Mouse (Mus musculus) adrenal gland, adult (tissue): ENCODE measurements around the gene Heatr6.

ENCODE experiments used
- DNase-seq, 2 experiments: peaks; one replicate each; pipeline ENCODE4 v3.0.0; 2022 to 2023; ENCODE audit warnings: low spot score in 1 of 2; ENCODE audit not compliant: inconsistent age in 2 of 2

Gene Heatr6

DNA sequence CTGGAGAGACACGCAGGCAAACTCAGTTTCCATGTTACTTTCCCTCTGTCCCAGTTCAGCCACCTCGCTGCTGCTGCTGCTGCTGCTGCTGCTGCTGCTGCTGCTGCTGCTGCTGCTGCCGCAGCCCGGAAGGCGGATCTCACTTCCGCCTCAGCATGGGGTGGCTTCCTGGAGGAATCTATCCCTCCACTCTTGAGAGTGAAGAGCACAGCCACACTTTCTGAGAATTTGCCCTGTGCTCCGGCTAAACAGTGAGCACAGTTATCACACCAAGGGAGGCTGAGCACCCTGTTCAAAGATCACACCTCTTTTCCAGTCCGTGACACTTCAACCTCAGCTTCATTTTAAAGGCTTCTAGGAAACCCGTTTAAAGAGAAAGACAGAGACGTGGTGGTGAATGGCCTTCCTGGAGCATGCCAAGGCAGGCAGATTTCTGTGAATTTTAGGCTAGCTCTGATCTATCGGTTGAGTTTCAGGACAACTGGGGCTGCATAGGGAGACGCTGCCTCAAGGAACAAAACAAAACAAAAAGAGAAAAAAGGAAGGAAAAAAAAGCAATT is 46.5 kb downstream of the Heatr6 start:
- no peak for DNase-seq

DNA sequence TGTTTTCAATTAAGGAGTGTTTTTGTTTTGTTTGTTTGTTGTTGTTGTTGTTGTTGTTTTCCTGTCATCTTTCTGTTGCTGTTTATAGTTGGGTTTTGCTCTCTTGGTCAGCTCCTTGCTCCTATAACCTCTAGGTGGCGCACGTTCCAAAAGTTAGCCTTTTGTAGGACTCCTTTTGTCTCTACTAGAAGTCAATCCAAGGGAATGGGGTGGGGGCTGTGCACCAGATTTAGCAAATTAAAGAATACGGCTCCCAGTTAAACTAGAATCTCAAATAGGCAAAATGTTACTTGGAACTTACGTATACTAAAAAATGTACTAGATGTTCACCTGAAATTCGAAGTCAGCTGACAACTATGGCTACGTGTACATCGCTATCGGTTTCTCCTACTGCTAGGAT is 48.7 kb downstream of the Heatr6 start:
- DNase-seq, result peak in 1 of 2 experiments; percentile 71

DNA sequence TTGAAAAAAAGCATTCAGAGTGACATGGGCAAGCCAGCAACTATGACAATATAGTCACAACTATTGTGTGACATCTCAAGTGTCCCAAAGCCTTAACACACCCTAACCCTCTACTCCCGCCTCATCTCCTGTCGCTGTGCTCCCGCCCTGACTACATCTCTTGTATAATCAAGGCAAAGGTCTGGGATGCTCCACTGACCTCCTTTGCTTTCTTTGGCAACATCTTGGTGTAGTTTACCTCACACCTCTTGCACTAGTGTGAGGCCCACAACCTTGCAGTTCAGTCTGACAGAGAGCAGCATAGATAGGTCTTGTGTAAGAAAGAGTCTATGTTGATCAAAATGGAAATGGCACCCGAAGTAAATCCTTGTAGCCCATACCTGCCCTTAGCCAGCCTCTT is 49.1 kb downstream of the Heatr6 start:
- no peak for DNase-seq

DNA sequence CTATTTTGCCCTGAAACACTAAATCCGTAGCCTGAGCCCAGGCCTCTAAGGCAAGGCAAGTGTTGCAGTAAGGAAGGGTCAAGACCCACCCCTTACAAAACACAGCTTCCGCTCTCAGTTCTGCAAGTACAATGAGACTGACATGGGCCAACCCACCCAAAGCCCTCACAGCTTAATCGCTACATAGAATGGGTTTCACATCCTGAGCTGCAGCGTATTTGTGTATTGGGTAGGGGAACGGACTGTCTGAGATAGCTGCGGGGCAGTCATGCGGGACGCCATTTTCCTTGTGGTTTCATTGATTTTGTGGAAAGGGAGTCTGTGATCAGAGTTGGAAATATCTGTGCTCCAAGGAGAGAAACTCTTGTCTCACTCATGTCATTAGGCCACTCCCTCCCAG is 56.9 kb downstream of the Heatr6 start:
- DNase-seq, result no peak

DNA sequence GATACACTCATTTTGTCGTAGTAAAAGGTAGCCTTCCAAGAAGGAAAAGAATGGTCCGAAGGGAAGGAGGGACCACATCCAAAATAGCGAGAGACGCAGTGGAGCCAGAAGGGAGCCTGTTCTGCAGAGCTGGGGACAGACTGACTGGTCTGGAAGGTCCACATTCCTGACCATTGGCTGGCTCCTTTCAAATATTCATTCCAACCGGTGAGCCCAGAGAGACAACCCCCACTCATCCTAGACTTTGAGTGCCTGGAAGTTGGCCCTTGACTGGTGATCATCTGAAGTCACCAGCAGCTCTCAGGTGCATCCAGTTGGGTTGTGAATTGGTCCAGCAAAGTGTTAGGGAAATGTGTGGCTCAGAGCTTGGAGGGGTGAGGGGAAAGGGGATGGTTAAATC is 61.7 kb downstream of the Heatr6 start:
- DNase-seq, result no peak

DNA sequence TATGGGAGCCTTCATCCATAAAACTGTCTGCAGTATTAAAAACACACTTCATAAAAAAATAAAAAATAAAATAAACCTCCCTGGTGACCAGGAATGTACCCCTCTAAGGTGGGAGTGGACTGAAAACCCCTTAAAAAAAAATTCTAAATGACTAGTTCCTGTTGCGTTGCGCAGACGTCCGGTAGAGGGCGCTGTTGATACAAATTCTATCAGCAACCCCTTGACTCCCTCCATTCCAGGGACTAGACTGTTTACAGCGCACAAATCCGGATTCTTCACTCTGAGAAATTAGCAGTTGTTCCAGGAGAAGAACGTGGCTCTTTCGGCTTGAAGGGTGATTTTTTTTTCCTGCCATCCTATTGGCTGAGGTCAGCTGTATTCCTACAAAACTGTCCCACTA is 62.1 kb downstream of the Heatr6 start:
- peak; percentile 34 to 82 for DNase-seq

DNA sequence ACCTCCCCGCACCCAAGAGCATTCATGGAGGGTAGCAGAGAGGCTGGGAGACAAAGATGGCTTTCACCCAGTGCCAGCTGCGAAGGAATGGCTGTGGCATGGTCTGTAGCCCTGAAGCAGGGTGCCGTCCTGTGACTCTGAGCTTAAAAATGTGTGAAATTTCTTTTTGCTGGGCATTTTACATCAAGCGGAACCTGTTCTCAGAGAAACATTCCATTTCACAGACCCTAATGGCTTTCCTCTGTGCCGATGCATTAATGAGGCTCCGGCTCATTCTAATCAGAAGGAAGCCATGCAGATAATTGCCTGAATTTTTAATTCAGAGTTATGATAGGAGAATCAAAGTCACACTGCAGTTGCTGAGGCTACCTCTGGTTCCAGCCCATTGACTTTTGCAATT is 63.6 kb downstream of the Heatr6 start:
- DNase-seq, result no peak

DNA sequence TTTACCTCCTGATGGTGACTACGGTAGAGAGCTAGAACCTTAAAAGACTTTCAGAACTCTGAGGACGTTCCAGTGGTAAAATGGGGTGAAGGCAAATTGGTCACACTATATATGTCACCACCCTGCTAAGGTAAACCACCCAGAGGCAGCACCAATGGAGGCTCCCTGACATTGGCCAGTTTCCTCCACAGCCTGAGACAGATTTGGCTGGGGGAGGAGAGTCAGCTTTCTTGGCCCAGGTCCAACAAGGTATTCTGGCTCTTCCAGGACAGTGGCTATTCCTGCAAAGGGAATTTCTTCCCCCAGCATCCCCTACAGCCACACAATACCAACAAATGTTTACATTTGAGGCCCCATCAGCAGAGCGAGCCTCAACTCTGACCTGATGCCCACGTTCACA is 64.5 kb downstream of the Heatr6 start:
- DNase-seq, result no peak

DNA sequence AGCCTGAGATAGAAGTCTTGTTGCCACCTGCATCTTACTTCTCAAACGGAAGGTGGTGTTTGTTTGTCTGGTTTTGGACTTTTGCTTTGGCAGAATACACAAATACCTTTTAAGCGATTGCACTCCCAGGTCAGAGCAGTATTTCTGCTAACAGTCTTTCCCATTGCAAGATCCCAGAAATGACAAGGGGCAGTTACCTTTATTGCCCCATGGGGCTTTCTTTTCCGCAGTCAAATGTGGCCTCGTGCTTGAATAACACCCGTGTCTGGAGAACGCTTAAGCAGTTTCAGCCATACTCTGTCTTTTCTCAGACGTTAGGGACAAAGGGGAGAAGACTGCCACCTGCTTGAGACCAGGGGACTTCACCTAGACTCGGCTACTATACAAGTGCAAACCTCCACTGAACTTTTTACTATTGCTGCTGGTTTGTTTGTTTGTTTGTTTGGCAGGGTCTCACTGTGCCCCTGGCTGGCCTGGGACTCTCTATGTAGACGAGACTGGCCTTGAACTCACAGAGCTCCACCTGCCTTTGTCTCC is 65.2 kb downstream of the Heatr6 start:
- no peak for DNase-seq

DNA sequence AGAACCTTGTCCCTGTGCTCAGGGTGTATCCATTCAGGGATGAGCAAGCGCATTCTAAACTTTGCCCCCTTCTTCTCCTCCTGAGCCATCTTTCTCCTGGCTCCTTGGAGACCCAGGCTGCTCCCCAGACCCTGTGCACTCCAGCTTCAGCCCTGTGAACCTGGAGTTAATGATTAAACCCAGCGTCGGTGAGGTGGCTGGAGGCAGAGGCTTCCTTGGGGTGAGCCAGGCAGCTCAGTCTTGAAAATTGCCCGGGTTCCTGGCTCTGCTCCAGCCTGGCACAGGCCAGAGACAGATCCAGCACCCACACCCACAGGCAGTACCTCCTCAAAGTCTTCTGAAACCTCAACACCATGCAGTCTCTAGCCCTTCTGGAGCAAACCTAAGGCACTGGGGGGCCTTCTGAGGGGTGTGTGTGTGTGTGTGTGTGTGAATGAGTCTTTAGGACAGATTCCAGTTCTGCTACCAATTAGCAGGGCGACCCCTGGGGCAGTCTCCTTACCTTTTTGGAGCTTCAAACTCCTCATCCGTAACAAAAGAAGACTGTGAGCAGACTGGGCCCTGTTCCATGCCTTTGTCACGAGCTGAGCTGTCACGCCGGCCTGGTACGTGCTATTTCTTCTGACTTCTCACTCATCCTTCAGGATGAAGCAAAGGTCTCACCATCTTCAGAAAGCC is 66.4 kb downstream of the Heatr6 start:
- DNase-seq, result no peak

DNA sequence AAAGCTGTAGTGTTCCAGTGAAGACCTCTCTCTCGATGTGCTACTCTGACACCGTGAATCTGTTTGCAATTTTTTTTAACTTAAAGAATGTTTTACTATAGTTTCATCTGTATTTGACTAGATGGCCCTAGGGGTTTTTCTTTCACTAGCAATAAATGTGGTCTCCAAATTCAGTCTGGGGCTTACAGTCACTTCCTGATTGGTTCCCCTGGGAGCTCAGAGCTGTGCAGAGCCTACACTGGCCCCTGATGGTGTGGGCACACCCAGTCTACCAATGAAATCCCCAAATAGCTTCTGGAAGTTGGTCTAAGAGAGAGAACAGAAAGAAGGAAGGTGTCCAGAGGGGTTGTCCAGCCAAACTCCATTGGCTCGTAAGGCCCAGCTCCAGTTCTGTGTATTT is 72.6 kb downstream of the Heatr6 start:
- DNase-seq, result no peak

DNA sequence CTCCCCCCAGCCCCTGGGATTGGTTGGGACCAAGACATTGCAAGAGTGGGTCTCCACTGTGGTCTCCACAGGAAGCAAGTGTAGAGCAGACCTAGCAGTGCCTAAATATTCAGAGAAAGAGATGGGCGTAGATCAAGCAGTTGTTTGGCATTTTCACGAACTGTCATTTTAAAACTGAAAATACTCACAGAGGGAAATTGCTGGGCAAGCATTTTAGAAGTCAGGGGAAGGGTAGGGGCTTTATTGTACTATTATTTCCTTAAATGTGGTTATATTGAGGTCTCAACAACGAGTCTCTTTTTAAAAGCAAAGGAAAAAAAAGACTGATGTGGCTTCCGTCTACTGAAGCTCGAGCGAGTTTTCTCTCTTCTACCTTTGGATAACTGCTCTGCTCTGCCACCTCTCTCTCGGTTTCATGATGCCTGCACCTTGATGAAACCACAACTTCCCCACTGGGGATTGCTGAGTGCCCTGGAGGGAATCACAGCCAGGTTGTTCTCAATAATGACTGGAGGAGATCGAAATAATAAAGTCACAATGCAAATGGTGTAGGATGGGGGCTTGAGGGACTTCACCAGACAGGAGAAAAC is 75.2 kb downstream of the Heatr6 start:
- no peak for DNase-seq

DNA sequence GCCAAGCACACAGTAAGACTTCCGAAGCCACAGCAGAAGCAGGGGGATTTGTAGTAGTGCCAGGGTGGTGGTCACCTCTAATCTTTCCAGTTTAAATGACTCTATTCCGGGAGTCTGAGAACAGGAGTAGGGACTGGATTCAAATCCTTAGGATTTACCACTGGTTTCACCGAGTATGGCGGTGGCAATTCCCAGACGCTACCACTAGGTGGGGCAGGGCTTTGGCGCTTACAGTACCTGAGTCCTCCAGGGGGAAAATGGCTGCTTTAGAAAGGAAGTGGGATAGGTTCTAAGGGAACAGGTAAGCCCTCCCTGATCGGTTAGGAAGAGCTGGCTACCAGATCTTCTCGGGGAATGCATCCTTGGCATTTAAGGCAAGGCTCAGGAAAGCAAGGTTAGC is 78.9 kb downstream of the Heatr6 start:
- DNase-seq, result peak; percentile 20 to 77
